Mouse (Mus musculus) cortical plate, adult 2 months (tissue): ENCODE data around the gene Cds1. TPM values are rescaled to one million over a fixed set of nuclear protein-coding genes. Genes with fewer than 3 reads are reported as not detected.
A peak's percentile ranks its signal among the peaks of the same experiment; 100 is the strongest.
"Not testable (repeated sequence)": the region's sequence is repeated elsewhere in the genome, so short reads cannot be mapped to it uniquely, and the experiment has no call there.

ENCODE experiments used
- H3K27ac ChIP-seq: fragments of 200-500 bp; 2 replicates; pipeline ENCODE4 v1.5.1; 2012; ENCODE audit warnings: low read length, control low read depth, inconsistent platforms; ENCODE audit not compliant: insufficient read depth
- H3K4me1 ChIP-seq: fragments of 200-500 bp; 2 replicates; pipeline ENCODE4 v1.6.1; 2011; ENCODE audit warnings: low read length; ENCODE audit not compliant: control insufficient read depth, insufficient read depth
- H3K4me3 ChIP-seq: fragments of 200-500 bp; 2 replicates; pipeline ENCODE4 v1.5.1; 2011; ENCODE audit warnings: mild to moderate bottlenecking, low read length, control low read depth; ENCODE audit not compliant: insufficient read depth
- CTCF ChIP-seq: fragments of 200-500 bp; IDR thresholded peaks from 2 replicates; pipeline ENCODE4 v1.5.1; 2011; ENCODE audit warnings: mild to moderate bottlenecking, control low read depth, low read length; ENCODE audit not compliant: insufficient read depth; ENCODE audit errors: extremely low read depth
- POLR2A ChIP-seq: fragments of 200-500 bp; IDR thresholded peaks from 2 replicates; pipeline ENCODE4 v1.6.1; 2011; ENCODE audit warnings: mild to moderate bottlenecking, low read length, control low read depth; ENCODE audit not compliant: insufficient read depth; ENCODE audit errors: extremely low read depth
- polyA plus RNA-seq: library from polyadenylated mRNA; depleted of rRNA; stranded (reverse); fragments of >200 nt; gene quantifications from 2 replicates; pipeline ENCODE4 v1.2.3, GENCODE M21; 2012

Gene Cds1
- polyA plus RNA-seq, 1 experiment: 74.6 TPM

GRCm38 (mm10) chr5:101833875-101834274 lies 68.9 kb downstream of the Cds1 start:
- H3K4me1 ChIP-seq: no peaks in the 10 kb centered on the region
- TF ChIP-seq POLR2A (no peak), CTCF (0 out of 2 replicates have a peak, but pooled peaks have one; percentile 14)
- H3K27ac ChIP-seq: no peak overlapping the region
- no peak overlapping the region for H3K4me3 ChIP-seq

GRCm38 (mm10) chr5:101836221-101836620 lies 71.3 kb downstream of the Cds1 start:
- no peak overlapping the region for H3K4me3 ChIP-seq
- H3K4me1 ChIP-seq: no peaks in the 10 kb centered on the region
- no peak overlapping the region for H3K27ac ChIP-seq
- no peak for TF ChIP-seq POLR2A
- no peak for TF ChIP-seq CTCF

- H3K4me3 ChIP-seq, H3K27ac ChIP-seq: not testable (repeated sequence)
Measured at GRCm38 (mm10) chr5:101837605-101838004, 72.7 kb downstream of the Cds1 start.

GRCm38 (mm10) chr5:101840476-101840875 lies 75.5 kb downstream of the Cds1 start:
- Histone ChIP-seq H3K27ac (no peak overlapping the region), H3K4me1 (no peaks in the 10 kb centered on the region), H3K4me3 (no peak overlapping the region)
- TF ChIP-seq CTCF (no peak), POLR2A (no peak)

More at GRCm38 (mm10) chr5:101837605-101838004, 72.7 kb downstream of the Cds1 start:
- H3K4me1 ChIP-seq: not testable (repeated sequence)

- no peak overlapping the region for H3K4me3 ChIP-seq
- no peak overlapping the region for H3K27ac ChIP-seq
- H3K4me1 ChIP-seq: peaks cover 2% of the 10 kb centered on the region; the same call in 1 of the 2 replicates
- TF ChIP-seq POLR2A: no peak
- no peak for TF ChIP-seq CTCF
Measured at GRCm38 (mm10) chr5:101845011-101845410, 80.1 kb downstream of the Cds1 start.

- no peak overlapping the region for H3K4me3 ChIP-seq
- H3K27ac ChIP-seq: no peak overlapping the region
- H3K4me1 ChIP-seq: peaks cover 2% of the 10 kb centered on the region; the same call in 1 of the 2 replicates
- TF ChIP-seq CTCF (no peak), POLR2A (no peak)
Measured at GRCm38 (mm10) chr5:101845930-101846329, 81.0 kb downstream of the Cds1 start.

- Histone ChIP-seq H3K4me3 (no peak overlapping the region), H3K27ac (no peak overlapping the region), H3K4me1 (peaks cover 2% of the 10 kb centered on the region; the same call in 1 of the 2 replicates)
- TF ChIP-seq POLR2A: no peak
- TF ChIP-seq CTCF: no peak
Measured at GRCm38 (mm10) chr5:101847323-101847722, 82.4 kb downstream of the Cds1 start.

- H3K4me1 ChIP-seq: peaks cover 2% of the 10 kb centered on the region; the same call in 1 of the 2 replicates
- H3K27ac ChIP-seq: no peak overlapping the region
- TF ChIP-seq CTCF (no peak), POLR2A (no peak)
- H3K4me3 ChIP-seq: no peak overlapping the region
Measured at GRCm38 (mm10) chr5:101847762-101848161, 82.8 kb downstream of the Cds1 start.

GRCm38 (mm10) chr5:101851133-101851532 lies 86.2 kb downstream of the Cds1 start:
- TF ChIP-seq POLR2A (no peak), CTCF (no peak)
- Histone ChIP-seq H3K27ac (no peak overlapping the region), H3K4me1 (no peaks in the 10 kb centered on the region; the same call in 1 of the 2 replicates), H3K4me3 (no peak overlapping the region)

GRCm38 (mm10) chr5:101852116-101852680 lies 87.3 kb downstream of the Cds1 start:
- H3K27ac ChIP-seq: no peak overlapping the region
- no peaks in the 10 kb centered on the region for H3K4me1 ChIP-seq
- TF ChIP-seq POLR2A (no peak), CTCF (no peak)
- H3K4me3 ChIP-seq: no peak overlapping the region
